Mouse (Mus musculus) heart, embryonic 13.5 days (tissue): ENCODE data around the gene Eya2. TPM values are rescaled to one million over a fixed set of nuclear protein-coding genes. Genes with fewer than 3 reads are reported as not detected.

Source experiments
- ATAC-seq: fragments of 200-750 bp; cut with Nextera tagmentation; 2 replicates; pipeline ENCODE4 v1.8.0; 2017; ENCODE audit warnings: moderate TSS enrichment; ENCODE audit not compliant: insufficient number of reproducible peaks, low FRiP score, low TSS enrichment; ENCODE audit errors: extremely low read depth
- H3K27ac ChIP-seq: fragments of 300-500 bp; sonication (generic); replicated peaks from 2 replicates; pipeline ENCODE4 v1.5.1; 2015; ENCODE audit warnings: moderate library complexity, mild to moderate bottlenecking, inconsistent platforms
- H3K27me3 ChIP-seq: fragments of 300-500 bp; sonication (generic); replicated peaks from 2 replicates; pipeline ENCODE4 v1.6.1; 2015; ENCODE audit warnings: mild to moderate bottlenecking, inconsistent platforms
- H3K36me3 ChIP-seq: fragments of 300-500 bp; sonication (generic); 2 replicates; pipeline ENCODE4 v1.6.1; 2015; ENCODE audit warnings: mild to moderate bottlenecking, inconsistent platforms
- H3K4me1 ChIP-seq: fragments of 300-500 bp; sonication (generic); 2 replicates; pipeline ENCODE4 v1.6.1; 2015; ENCODE audit warnings: inconsistent platforms
- H3K4me2 ChIP-seq: fragments of 300-500 bp; sonication (generic); 2 replicates; pipeline ENCODE4 v1.6.1; 2015; ENCODE audit warnings: inconsistent platforms, mild to moderate bottlenecking, moderate library complexity
- H3K4me3 ChIP-seq: fragments of 300-500 bp; sonication (generic); 2 replicates; pipeline ENCODE4 v1.5.1; 2015; ENCODE audit warnings: moderate library complexity, mild to moderate bottlenecking, inconsistent platforms
- H3K9ac ChIP-seq: fragments of 300-500 bp; sonication (generic); 2 replicates; pipeline ENCODE4 v1.6.1; 2015; ENCODE audit warnings: inconsistent platforms, mild to moderate bottlenecking, moderate library complexity
- H3K9me3 ChIP-seq: fragments of 300-500 bp; sonication (generic); 2 replicates; pipeline ENCODE4 v1.6.1; 2016; ENCODE audit warnings: inconsistent platforms
- WGBS: fragments of 180-500 bp; shearing (Covaris S2); methylation state at CpG from one replicate; pipeline ENCODE4 v1.1.7; 2015; ENCODE audit warnings: mixed read lengths; 5-methylcytosine and 5-hydroxymethylcytosine counted together
- polyA plus RNA-seq: library from polyadenylated mRNA; unstranded; fragments of >200 nt; fragmentation: Nextera tagmentation; extraction: Ambion mirVana; gene quantifications from 2 replicates; pipeline ENCODE4 v1.2.1, GENCODE M21; 2015

The Eya2 gene
- polyA plus RNA-seq, 1 experiment from 2014 or later, result 0.19 TPM

GRCm38 (mm10) chr2:165687516-165687915, 92.7 kb downstream of the Eya2 start:
- Histone ChIP-seq H3K4me3 (no peak overlapping the region), H3K27me3 (peaks cover 15% of the 10 kb centered on the region; the same call in 1 of the 2 replicates), H3K36me3 (no peaks in the 10 kb centered on the region), H3K4me2 (no peak overlapping the region), H3K9me3 (no peaks in the 10 kb centered on the region), H3K27ac (no peak overlapping the region), H3K9ac (no peak overlapping the region), H3K4me1 (no peaks in the 10 kb centered on the region)
- WGBS, result 30% methylated on average over 8 of the region's 8 CpGs
- no peak for ATAC-seq

GRCm38 (mm10) chr2:165688896-165689295, 94.1 kb downstream of the Eya2 start:
- peaks cover 15% of the 10 kb centered on the region; the same call in 1 of the 2 replicates for H3K27me3 ChIP-seq
- no peak for ATAC-seq
- H3K36me3 ChIP-seq, result no peaks in the 10 kb centered on the region
- no peak overlapping the region for H3K9ac ChIP-seq
- no peak overlapping the region for H3K4me2 ChIP-seq
- no peak overlapping the region for H3K27ac ChIP-seq
- H3K4me3 ChIP-seq, result no peak overlapping the region
- no peaks in the 10 kb centered on the region for H3K9me3 ChIP-seq
- WGBS, result 77% methylated on average over 4 of the region's 4 CpGs
- no peaks in the 10 kb centered on the region for H3K4me1 ChIP-seq

GRCm38 (mm10) chr2:165691016-165691415, 96.2 kb downstream of the Eya2 start:
- no peaks in the 10 kb centered on the region for H3K9me3 ChIP-seq
- no peak overlapping the region for H3K4me2 ChIP-seq
- H3K4me3 ChIP-seq, result no peak overlapping the region
- no peaks in the 10 kb centered on the region for H3K36me3 ChIP-seq
- no peak overlapping the region for H3K27ac ChIP-seq
- peaks cover 20% of the 10 kb centered on the region; the same call in 1 of the 2 replicates for H3K27me3 ChIP-seq
- H3K9ac ChIP-seq, result no peak overlapping the region
- 74% methylated on average over 3 of the region's 3 CpGs for WGBS
- no peak for ATAC-seq
- no peaks in the 10 kb centered on the region for H3K4me1 ChIP-seq

GRCm38 (mm10) chr2:165692944-165693660, 98.3 kb downstream of the Eya2 start:
- no peak for ATAC-seq
- WGBS, result 55% methylated on average over 4 of the region's 4 CpGs

GRCm38 (mm10) chr2:165694767-165695166, 99.9 kb downstream of the Eya2 start:
- ATAC-seq, result no peak
- Histone ChIP-seq H3K36me3 (no peaks in the 10 kb centered on the region), H3K4me3 (no peak overlapping the region), H3K9ac (no peak overlapping the region), H3K27ac (no peak overlapping the region), H3K4me1 (no peaks in the 10 kb centered on the region), H3K4me2 (no peak overlapping the region), H3K27me3 (peaks cover 5% of the 10 kb centered on the region), H3K9me3 (no peaks in the 10 kb centered on the region)
- 77% methylated on average over 6 of the region's 6 CpGs for WGBS

More at GRCm38 (mm10) chr2:165692944-165693660, 98.3 kb downstream of the Eya2 start:
- H3K27me3 ChIP-seq, result peaks cover 10% of the 10 kb centered on the region; the same call in 1 of the 2 replicates
- H3K9ac ChIP-seq, result no peak overlapping the region
- no peaks in the 10 kb centered on the region for H3K36me3 ChIP-seq
- H3K4me3 ChIP-seq, result no peak overlapping the region
- no peaks in the 10 kb centered on the region for H3K4me1 ChIP-seq
- H3K4me2 ChIP-seq, result no peak overlapping the region
- H3K9me3 ChIP-seq, result no peaks in the 10 kb centered on the region
- no peak overlapping the region for H3K27ac ChIP-seq

- ATAC-seq, result no peak
- Histone ChIP-seq H3K36me3 (no peaks in the 10 kb centered on the region), H3K4me1 (no peaks in the 10 kb centered on the region), H3K27me3 (peaks cover 18% of the 10 kb centered on the region), H3K4me3 (no peak overlapping the region), H3K4me2 (no peak overlapping the region), H3K9ac (no peak overlapping the region), H3K9me3 (no peaks in the 10 kb centered on the region), H3K27ac (no peak overlapping the region)
- WGBS, result 71% methylated on average over 19 of the region's 19 CpGs
Measured at GRCm38 (mm10) chr2:165700252-165700908, 105.5 kb downstream of the Eya2 start.

- no peak overlapping the region for H3K4me3 ChIP-seq
- no peaks in the 10 kb centered on the region for H3K36me3 ChIP-seq
- no peaks in the 10 kb centered on the region for H3K4me1 ChIP-seq
- WGBS, result 42% methylated on average over 9 of the region's 9 CpGs
- H3K9me3 ChIP-seq, result no peaks in the 10 kb centered on the region
- ATAC-seq, result no peak
- H3K27me3 ChIP-seq, result peaks cover 18% of the 10 kb centered on the region; the same call in 1 of the 2 replicates
- no peak overlapping the region for H3K4me2 ChIP-seq
- no peak overlapping the region for H3K27ac ChIP-seq
- H3K9ac ChIP-seq, result no peak overlapping the region
Measured at GRCm38 (mm10) chr2:165703033-165703805, 108.4 kb downstream of the Eya2 start.

- H3K9me3 ChIP-seq, result no peaks in the 10 kb centered on the region
- no peak overlapping the region for H3K4me2 ChIP-seq
- no peak overlapping the region for H3K4me3 ChIP-seq
- no peak overlapping the region for H3K9ac ChIP-seq
- ATAC-seq, result no peak
- no peaks in the 10 kb centered on the region for H3K27me3 ChIP-seq
- no peaks in the 10 kb centered on the region for H3K4me1 ChIP-seq
- no peaks in the 10 kb centered on the region for H3K36me3 ChIP-seq
- 55% methylated on average over 9 of the region's 9 CpGs for WGBS
- H3K27ac ChIP-seq, result no peak overlapping the region
Measured at GRCm38 (mm10) chr2:165708266-165708665, 113.4 kb downstream of the Eya2 start.

- no peak for ATAC-seq
- Histone ChIP-seq H3K27me3 (peaks cover 6% of the 10 kb centered on the region; the same call in 1 of the 2 replicates), H3K36me3 (no peaks in the 10 kb centered on the region), H3K27ac (no peak overlapping the region), H3K9me3 (peaks cover 3% of the 10 kb centered on the region; the same call in 1 of the 2 replicates), H3K4me1 (no peaks in the 10 kb centered on the region), H3K4me3 (no peak overlapping the region), H3K9ac (no peak overlapping the region), H3K4me2 (no peak overlapping the region)
- WGBS, result 77% methylated on average over 6 of the region's 6 CpGs
Measured at GRCm38 (mm10) chr2:165716688-165717087, 121.9 kb downstream of the Eya2 start.

GRCm38 (mm10) chr2:165717182-165718176, 122.6 kb downstream of the Eya2 start:
- Histone ChIP-seq H3K4me3 (no peak overlapping the region), H3K4me2 (no peak overlapping the region), H3K9ac (no peak overlapping the region), H3K36me3 (no peaks in the 10 kb centered on the region), H3K27me3 (peaks cover 6% of the 10 kb centered on the region; the same call in 1 of the 2 replicates), H3K4me1 (no peaks in the 10 kb centered on the region), H3K9me3 (peaks cover 3% of the 10 kb centered on the region; the same call in 1 of the 2 replicates), H3K27ac (no peak overlapping the region)
- 62% methylated on average over 23 of the region's 23 CpGs for WGBS
- no peak for ATAC-seq
